Mouse (Mus musculus) thymus, postnatal 36 days (tissue): ENCODE results near the gene Negr1.

Source experiments
- DNase-seq, 2 experiments: peaks; one replicate each; pipeline ENCODE4 v3.0.0; 2022; ENCODE audit warnings: mixed read lengths in 2 of 2

The Negr1 gene

GRCm38 (mm10) chr3:157119916-157120315 lies 558.3 kb downstream of the Negr1 start:
- DNase-seq, result no peak

- DNase-seq, result no peak
Observed at GRCm38 (mm10) chr3:157146124-157146855, 584.7 kb downstream of the Negr1 start.

- no peak for DNase-seq
Observed at GRCm38 (mm10) chr3:157154902-157155301, 593.3 kb downstream of the Negr1 start.

- DNase-seq, result no peak
Observed at GRCm38 (mm10) chr3:157155513-157155912, 593.9 kb downstream of the Negr1 start.

GRCm38 (mm10) chr3:157164840-157165595 lies 603.4 kb downstream of the Negr1 start:
- DNase-seq, result no peak

- no peak for DNase-seq
Observed at GRCm38 (mm10) chr3:157181975-157182374, 620.4 kb downstream of the Negr1 start.

GRCm38 (mm10) chr3:157188939-157189725 lies 627.5 kb downstream of the Negr1 start:
- DNase-seq, result no peak

GRCm38 (mm10) chr3:157189834-157190233 lies 628.2 kb downstream of the Negr1 start:
- no peak for DNase-seq

GRCm38 (mm10) chr3:157190551-157190950 lies 629.0 kb downstream of the Negr1 start:
- DNase-seq, result no peak

- DNase-seq, result no peak
Observed at GRCm38 (mm10) chr3:157192021-157192420, 630.4 kb downstream of the Negr1 start.

- DNase-seq, result no peak
Observed at GRCm38 (mm10) chr3:157193141-157193540, 631.5 kb downstream of the Negr1 start.

GRCm38 (mm10) chr3:157198659-157199058 lies 637.1 kb downstream of the Negr1 start:
- no peak for DNase-seq

- DNase-seq, result no peak
Observed at GRCm38 (mm10) chr3:157201726-157202125, 640.1 kb downstream of the Negr1 start.

- DNase-seq, result no peak
Observed at GRCm38 (mm10) chr3:157203573-157203972, 642.0 kb downstream of the Negr1 start.

- DNase-seq, result no peak
Observed at GRCm38 (mm10) chr3:157206752-157207151, 645.2 kb downstream of the Negr1 start.

- DNase-seq, result no peak
Observed at GRCm38 (mm10) chr3:157208966-157209365, 647.4 kb downstream of the Negr1 start.

- DNase-seq, result no peak
Observed at GRCm38 (mm10) chr3:157209386-157209785, 647.8 kb downstream of the Negr1 start.

- DNase-seq, result no peak
Observed at GRCm38 (mm10) chr3:157215937-157216719, 654.5 kb downstream of the Negr1 start.

GRCm38 (mm10) chr3:157217794-157218193 lies 656.2 kb downstream of the Negr1 start:
- no peak for DNase-seq

GRCm38 (mm10) chr3:157224920-157225319 lies 663.3 kb downstream of the Negr1 start:
- DNase-seq, result no peak

GRCm38 (mm10) chr3:157232723-157233122 lies 671.1 kb downstream of the Negr1 start:
- DNase-seq, result no peak

GRCm38 (mm10) chr3:157240240-157240639 lies 678.6 kb downstream of the Negr1 start:
- no peak for DNase-seq

- DNase-seq, result no peak
Observed at GRCm38 (mm10) chr3:157255446-157255845, 693.9 kb downstream of the Negr1 start.
